Mouse (Mus musculus) megakaryocyte, embryonic 14.5 days (primary cell): ENCODE data around the gene Cd6.

ENCODE experiments used
- FLI1 ChIP-seq: IDR thresholded peaks from 2 replicates; pipeline ENCODE4 v1.6.1; 2012; ENCODE audit warnings: low read length, inconsistent platforms, mixed read lengths
- GATA1 ChIP-seq: IDR thresholded peaks from 3 replicates; pipeline ENCODE4 v1.6.1; 2012; ENCODE audit warnings: mixed read lengths, low read length, inconsistent platforms, borderline replicate concordance

- TF ChIP-seq GATA1: no peak
- no peak for TF ChIP-seq FLI1
Measured at GRCm38 (mm10) chr19:10855422-10855821, 25.6 kb upstream of the Cd6 start.
